In the genomic region with DNA sequence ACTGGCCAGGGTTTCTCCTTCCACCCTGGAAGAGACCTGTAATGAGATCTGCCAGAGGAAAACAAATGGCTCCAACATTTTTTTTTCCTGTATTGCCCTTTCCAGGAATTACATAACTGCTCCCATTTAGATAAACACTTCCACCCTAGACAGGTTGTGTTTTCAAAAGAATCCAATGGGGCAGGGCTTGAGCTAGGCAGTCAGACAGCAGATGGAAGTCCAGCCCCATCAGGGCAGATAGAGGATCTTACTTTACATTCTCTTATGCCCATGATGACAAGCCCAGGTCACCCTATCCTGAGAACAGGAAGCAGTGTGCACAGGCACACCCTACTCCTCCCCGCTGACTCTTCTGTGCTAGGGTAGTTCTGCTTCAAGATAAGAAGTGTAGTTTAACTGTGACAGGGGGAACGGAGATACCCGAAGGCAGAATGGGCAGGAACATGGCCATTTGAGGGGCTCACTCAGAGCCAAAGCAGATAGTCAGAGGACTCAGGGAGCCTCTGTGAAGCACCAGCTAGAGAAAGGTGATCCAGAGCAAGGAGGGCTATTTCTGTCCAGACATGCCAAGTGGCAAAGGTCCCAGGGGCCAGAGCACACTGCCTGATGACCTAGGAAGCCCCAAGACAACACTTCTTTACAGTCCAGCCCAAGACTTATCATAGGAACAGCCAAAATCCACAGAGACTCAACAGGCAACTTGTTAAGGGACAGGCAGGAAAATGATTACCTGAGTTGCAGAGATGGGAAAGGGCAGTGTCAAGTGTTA, we compare ENCODE assay signal across 11 mouse cellular contexts. TPM values are rescaled to one million over a fixed set of nuclear protein-coding genes. Genes with fewer than 3 reads are reported as not detected.
DNase-seq lines count a peak whose midpoint lies in the region; ATAC-seq and TF ChIP-seq lines count a peak whose summit lies in the region.
"Had no signal": no experiment of that assay in that cellular context is flagged by ENCODE, and none has a peak within 500 bp of the region (broad histone marks: within the 10 kb centered on the region; RNA-seq: fewer than 3 reads in every experiment).

No protein-coding gene starts in this region.

- no peak for DNase-seq in heart, postnatal 36 days
- peak; percentile 57 for DNase-seq in c-Kit-positive CD71-positive TER-119-negative erythroid progenitor cells, embryonic 14.5 days (ENCODE audit: low read depth)
- DNase-seq in lung, postnatal 4 days: no peak
- DNase-seq in hindbrain, postnatal 0 days (ENCODE audit: low spot score): no peak
- DNase-seq: heart, postnatal 4 days; thymus, adult 2 months had no signal

- WGBS in heart, embryonic 11.5 days (ENCODE audit: insufficient replicate concordance): 30% methylated on average over 3 of the region's 3 CpGs
- 50% methylated on average over 3 of the region's 3 CpGs for WGBS in intestine, postnatal 0 days
- 95% methylated on average over 3 of the region's 3 CpGs for WGBS in hindbrain, postnatal 0 days

- peaks cover 46% of the 10 kb centered on the region for H3K4me1 ChIP-seq in heart, embryonic 11.5 days (ENCODE audit: control insufficient read depth, insufficient read depth, low read length)
- H3K4me1 ChIP-seq in intestine, postnatal 0 days (replicated peaks; ENCODE audit: control insufficient read depth, insufficient read depth, low read length): no peaks in the 10 kb centered on the region
- 0 out of 2 replicates have a peak, but pooled peaks cover 4% of the 10 kb centered on the region for H3K4me1 ChIP-seq in hindbrain, postnatal 0 days (ENCODE audit: insufficient read depth, low read length)
- H3K4me1 ChIP-seq: lung, embryonic 15.5 days had no signal

- intact Hi-C loops in heart, postnatal 36 days (cut with DNase I): no loop called here

- H3K9me3 ChIP-seq in heart, embryonic 11.5 days (replicated peaks; ENCODE audit: control insufficient read depth, low read length): no peaks in the 10 kb centered on the region
- H3K9me3 ChIP-seq in intestine, postnatal 0 days (ENCODE audit: control insufficient read depth): no peaks in the 10 kb centered on the region
- H3K9me3 ChIP-seq in hindbrain, postnatal 0 days (ENCODE audit: low read length): no peaks in the 10 kb centered on the region
- H3K9me3 ChIP-seq: forebrain, embryonic 15.5 days; lung, embryonic 15.5 days had no signal

- H3K27me3 ChIP-seq in heart, embryonic 11.5 days (ENCODE audit: control insufficient read depth, insufficient read depth, low read length): no peaks in the 10 kb centered on the region
- no peaks in the 10 kb centered on the region for H3K27me3 ChIP-seq in intestine, postnatal 0 days (replicated peaks; ENCODE audit: control insufficient read depth, insufficient read depth, low read length)
- no peaks in the 10 kb centered on the region for H3K27me3 ChIP-seq in hindbrain, postnatal 0 days (ENCODE audit: insufficient read depth, low read length)
- H3K27me3 ChIP-seq: forebrain, embryonic 15.5 days; lung, embryonic 15.5 days had no signal

- ATAC-seq in heart, embryonic 11.5 days (replicated peaks; ENCODE audit: insufficient number of reproducible peaks, low FRiP score, low TSS enrichment): no peak
- 0 out of 2 replicates have a peak, but pooled peaks have one; percentile 31 for ATAC-seq in intestine, postnatal 0 days
- peak; percentile 93 for ATAC-seq in monocyte, adult 5-6 weeks (replicated peaks; ENCODE audit: insufficient number of reproducible peaks, low FRiP score, low TSS enrichment, poor library complexity, severe bottlenecking)
- ATAC-seq in hindbrain, postnatal 0 days: no peak
- ATAC-seq: forebrain, embryonic 15.5 days had no signal

- peak overlapping the region; percentile 2; the same call in 1 of the 2 replicates for H3K27ac ChIP-seq in heart, embryonic 11.5 days (ENCODE audit: low read depth, low read length)
- peak overlapping the region; percentile 11 for H3K27ac ChIP-seq in intestine, postnatal 0 days (ENCODE audit: low read depth, low read length)
- H3K27ac ChIP-seq in hindbrain, postnatal 0 days: no peak overlapping the region
- H3K27ac ChIP-seq: forebrain, embryonic 15.5 days; lung, embryonic 15.5 days had no signal

- no peak overlapping the region for H3K4me2 ChIP-seq in heart, embryonic 11.5 days
- no peak overlapping the region for H3K4me2 ChIP-seq in intestine, postnatal 0 days (replicated peaks; ENCODE audit: low read depth)
- no peak overlapping the region for H3K4me2 ChIP-seq in hindbrain, postnatal 0 days (ENCODE audit: low read depth, low read length)
- H3K4me2 ChIP-seq: forebrain, embryonic 15.5 days; lung, embryonic 15.5 days had no signal

- no peak overlapping the region for H3K4me3 ChIP-seq in heart, embryonic 11.5 days (ENCODE audit: low read depth, low read length)
- H3K4me3 ChIP-seq in intestine, postnatal 0 days (ENCODE audit: low read depth, low read length): no peak overlapping the region
- H3K4me3 ChIP-seq in hindbrain, postnatal 0 days (ENCODE audit: low read length): no peak overlapping the region
- H3K4me3 ChIP-seq: forebrain, embryonic 15.5 days; lung, embryonic 15.5 days had no signal

- no peak overlapping the region for H3K9ac ChIP-seq in heart, embryonic 11.5 days (ENCODE audit: low read depth, low read length)
- H3K9ac ChIP-seq in intestine, postnatal 0 days (ENCODE audit: low read depth, low read length): no peak overlapping the region
- H3K9ac ChIP-seq in hindbrain, postnatal 0 days (replicated peaks; ENCODE audit: low read length): no peak overlapping the region
- H3K9ac ChIP-seq: forebrain, embryonic 15.5 days; lung, embryonic 15.5 days had no signal

- H3K36me3 ChIP-seq in heart, embryonic 11.5 days (ENCODE audit: control insufficient read depth, insufficient read depth, low read length): no peaks in the 10 kb centered on the region
- H3K36me3 ChIP-seq in intestine, postnatal 0 days (ENCODE audit: control insufficient read depth, insufficient read depth): peaks cover 3% of the 10 kb centered on the region; the same call in 1 of the 2 replicates
- 0 out of 2 replicates have a peak, but pooled peaks cover 4% of the 10 kb centered on the region for H3K36me3 ChIP-seq in hindbrain, postnatal 0 days (ENCODE audit: insufficient read depth, low read length)
- H3K36me3 ChIP-seq: lung, embryonic 15.5 days had no signal

- TF ChIP-seq CTCF in intestine, postnatal 0 days (IDR thresholded peaks at IDR 0.05; ENCODE audit: low read depth): no peak
- TF ChIP-seq CTCF in hindbrain, postnatal 0 days (IDR thresholded peaks at IDR 0.05; ENCODE audit: low read depth): no peak

RNA-seq across cellular contexts. Expression of gene Angptl2, which starts 41.1 kb away (rescaled TPM):
- 34.3 and 47.8 TPM in 2 replicates for polyA plus RNA-seq in heart, embryonic 11.5 days (2014; fragmentation: Nextera tagmentation; extraction: Ambion mirVana)
- 10 to 100 TPM; 51.2 to 67.0 TPM for total RNA-seq in heart, postnatal 36 days (2021)
- polyA plus RNA-seq in intestine, postnatal 0 days (2015; fragmentation: Nextera tagmentation; extraction: Ambion mirVana): 24.2 and 25.5 TPM in 2 replicates
- 1.9 to 5.8 TPM (median 2.8 TPM) in 3 replicates for total RNA-seq in monocyte, adult 5-6 weeks (2017)
- 16.3 and 22.0 TPM in 2 replicates for total RNA-seq in hindbrain, postnatal 0 days (2014; rRNA removed)
- 9.3 and 11.5 TPM in 2 replicates for polyA plus RNA-seq in hindbrain, postnatal 0 days (2015; fragmentation: Nextera tagmentation; extraction: Ambion mirVana)

Comparison
In these comparisons a context has a peak if more than half of its experiments do, and no peak if none do; other contexts are left out.
1. ATAC-seq: peak in intestine, postnatal 0 days (single experiment) and monocyte, adult 5-6 weeks (single experiment); none in heart, embryonic 11.5 days (single experiment) and hindbrain, postnatal 0 days (single experiment).